ENCODE assay signal across 19 mouse cellular contexts in genomic region chr9:108996411-108996810, GRCm38 (mm10). TPM values are rescaled to one million over a fixed set of nuclear protein-coding genes. Genes with fewer than 3 reads are reported as not detected.
DNase-seq lines count a peak whose midpoint lies in the region; ATAC-seq lines count a peak whose summit lies in the region.
"Had no signal": no experiment of that assay in that cellular context is flagged by ENCODE, and none has a peak within 500 bp of the region (broad histone marks: within the 10 kb centered on the region; RNA-seq: fewer than 3 reads in every experiment).

No protein-coding gene starts in this region.

- H3K27me3 ChIP-seq in liver, embryonic 11.5 days (replicated peaks; ENCODE audit: control insufficient read depth, insufficient read depth, low read length), result no peaks in the 10 kb centered on the region
- no peaks in the 10 kb centered on the region for H3K27me3 ChIP-seq in intestine, embryonic 14.5 days (replicated peaks; ENCODE audit: control insufficient read depth, insufficient read depth, low read length)
- no peaks in the 10 kb centered on the region for H3K27me3 ChIP-seq in forebrain, embryonic 12.5 days
- H3K27me3 ChIP-seq: limb, embryonic 12.5 days; lung, embryonic 15.5 days; midbrain, embryonic 13.5 days had no signal

- no peak for ATAC-seq in liver, embryonic 11.5 days (replicated peaks; ENCODE audit: low FRiP score)
- no peak for ATAC-seq in intestine, embryonic 14.5 days (replicated peaks; ENCODE audit: low FRiP score, low TSS enrichment, low read depth)
- ATAC-seq in megakaryocyte progenitor cell, adult 5-6 weeks (replicated peaks; ENCODE audit: poor library complexity), result peak; percentile 7
- ATAC-seq in forebrain, embryonic 12.5 days (ENCODE audit: low FRiP score), result no peak
- ATAC-seq: midbrain, embryonic 13.5 days had no signal

- H3K4me3 ChIP-seq in liver, embryonic 11.5 days (ENCODE audit: low read depth, low read length), result no peak overlapping the region
- H3K4me3 ChIP-seq in intestine, embryonic 14.5 days (ENCODE audit: low read depth, low read length), result no peak overlapping the region
- H3K4me3 ChIP-seq in forebrain, embryonic 12.5 days (replicated peaks), result no peak overlapping the region
- H3K4me3 ChIP-seq: limb, embryonic 12.5 days; lung, embryonic 15.5 days; midbrain, embryonic 13.5 days; myocyte had no signal

- no peak overlapping the region for H3K9ac ChIP-seq in liver, embryonic 11.5 days (ENCODE audit: low read depth, low read length)
- H3K9ac ChIP-seq in intestine, embryonic 14.5 days (ENCODE audit: low read length), result no peak overlapping the region
- H3K9ac ChIP-seq in forebrain, embryonic 12.5 days, result no peak overlapping the region
- H3K9ac ChIP-seq: lung, embryonic 15.5 days had no signal

- H3K4me1 ChIP-seq in liver, embryonic 11.5 days (replicated peaks; ENCODE audit: control insufficient read depth, insufficient read depth, low read length), result peaks cover 30% of the 10 kb centered on the region
- H3K4me1 ChIP-seq in intestine, embryonic 14.5 days (replicated peaks; ENCODE audit: control insufficient read depth, insufficient read depth, low read length), result peaks cover 12% of the 10 kb centered on the region; the same call in 1 of the 2 replicates
- peaks cover 20% of the 10 kb centered on the region for H3K4me1 ChIP-seq in forebrain, embryonic 12.5 days

- 68% methylated on average over 9 of the region's 9 CpGs for WGBS in liver, embryonic 11.5 days
- WGBS in intestine, embryonic 14.5 days, result 61% methylated on average over 9 of the region's 9 CpGs
- 84% methylated on average over 9 of the region's 9 CpGs for WGBS in forebrain, embryonic 12.5 days

- H3K4me2 ChIP-seq in liver, embryonic 11.5 days, result peak overlapping the region; percentile 25; the same call in 1 of the 2 replicates
- H3K4me2 ChIP-seq in intestine, embryonic 14.5 days (ENCODE audit: low read length), result no peak overlapping the region
- H3K4me2 ChIP-seq in forebrain, embryonic 12.5 days, result no peak overlapping the region
- H3K4me2 ChIP-seq: limb, embryonic 12.5 days; lung, embryonic 15.5 days; midbrain, embryonic 13.5 days had no signal

- H3K9me3 ChIP-seq in liver, embryonic 11.5 days (ENCODE audit: control insufficient read depth, low read length), result no peaks in the 10 kb centered on the region
- no peaks in the 10 kb centered on the region for H3K9me3 ChIP-seq in intestine, embryonic 14.5 days (ENCODE audit: control insufficient read depth, low read length)
- H3K9me3 ChIP-seq in forebrain, embryonic 12.5 days, result no peaks in the 10 kb centered on the region
- H3K9me3 ChIP-seq: limb, embryonic 12.5 days; lung, embryonic 15.5 days; midbrain, embryonic 13.5 days had no signal

- no peak for DNase-seq in liver, embryonic 11.5 days (ENCODE audit: low spot score)
- DNase-seq in liver, result no peak
- peak; percentile 57 for DNase-seq in intestine, embryonic 14.5 days (ENCODE audit: low spot score)
- DNase-seq in kidney, postnatal 10 days, result peak; percentile 73
- DNase-seq in ovary, postnatal 36 days (ENCODE audit: low spot score), result no peak
- no peak for DNase-seq in right cerebral cortex, postnatal 10 days (ENCODE audit: low spot score in 2 of 2)
- DNase-seq: adrenal gland, adult 2 months; cerebellum, adult 2 months; layer of hippocampus, postnatal 36 days; thymus, adult 18-20 months had no signal

- no peaks in the 10 kb centered on the region for H3K36me3 ChIP-seq in liver, embryonic 11.5 days (ENCODE audit: control insufficient read depth, insufficient read depth, low read length)
- H3K36me3 ChIP-seq in intestine, embryonic 14.5 days (ENCODE audit: control insufficient read depth, insufficient read depth, low read length), result no peaks in the 10 kb centered on the region
- no peaks in the 10 kb centered on the region for H3K36me3 ChIP-seq in forebrain, embryonic 12.5 days (replicated peaks)
- H3K36me3 ChIP-seq: limb, embryonic 12.5 days; lung, embryonic 15.5 days; midbrain, embryonic 13.5 days had no signal

- H3K27ac ChIP-seq in liver, embryonic 11.5 days (ENCODE audit: low read depth, low read length), result no peak overlapping the region
- H3K27ac ChIP-seq in intestine, embryonic 14.5 days (ENCODE audit: low read depth), result no peak overlapping the region
- H3K27ac ChIP-seq in forebrain, embryonic 12.5 days, result no peak overlapping the region
- H3K27ac ChIP-seq: limb, embryonic 12.5 days; lung, embryonic 15.5 days; midbrain, embryonic 13.5 days had no signal

RNA-seq across cellular contexts. Expression of gene Pfkfb4, which starts 4.8 kb away (rescaled TPM):
- 7.4 and 9.1 TPM in 2 replicates for polyA plus RNA-seq in liver, embryonic 11.5 days (2014; fragmentation: Nextera tagmentation; extraction: Ambion mirVana)
- 10.2 and 11.3 TPM in 2 replicates for polyA plus RNA-seq in intestine, embryonic 14.5 days (2014; fragmentation: Nextera tagmentation; extraction: Ambion mirVana)
- 3.9 and 5.9 TPM in 2 replicates for total RNA-seq in megakaryocyte progenitor cell, adult 5-6 weeks (2015)
- 12.8 and 13.5 TPM in 2 replicates for total RNA-seq in megakaryocyte progenitor cell, adult 5-6 weeks (2017)
- polyA plus RNA-seq in forebrain, embryonic 12.5 days (2016; fragmentation: Nextera tagmentation; extraction: Ambion mirVana), result 16.5 and 18.4 TPM in 2 replicates

RNA-seq across cellular contexts. Expression of gene Ucn2, which starts 10.6 kb away (rescaled TPM):
- polyA plus RNA-seq in liver, embryonic 11.5 days (2014; fragmentation: Nextera tagmentation; extraction: Ambion mirVana), result not detected in 2 replicates
- polyA plus RNA-seq in intestine, embryonic 14.5 days (2014; fragmentation: Nextera tagmentation; extraction: Ambion mirVana), result 0.37 TPM in 1 of 2 replicates, not detected in the other
- not detected in 2 replicates for total RNA-seq in megakaryocyte progenitor cell, adult 5-6 weeks (2015)
- not detected in 2 replicates for total RNA-seq in megakaryocyte progenitor cell, adult 5-6 weeks (2017)
- polyA plus RNA-seq in forebrain, embryonic 12.5 days (2016; fragmentation: Nextera tagmentation; extraction: Ambion mirVana), result not detected in 2 replicates
- total RNA-seq: hematopoietic stem cell, adult 5-6 weeks had no signal
- polyA plus RNA-seq: forebrain, embryonic 11.5 days; heart, embryonic 14.5 days; limb, embryonic 12.5 days; lung, embryonic 15.5 days; midbrain, embryonic 13.5 days had no signal

RNA-seq across cellular contexts. Expression of gene Shisa5, which starts 42.0 kb away (rescaled TPM):
- 33.7 and 34.3 TPM in 2 replicates for polyA plus RNA-seq in liver, embryonic 11.5 days (2014; fragmentation: Nextera tagmentation; extraction: Ambion mirVana)
- polyA plus RNA-seq in intestine, embryonic 14.5 days (2014; fragmentation: Nextera tagmentation; extraction: Ambion mirVana), result 80.8 and 85.8 TPM in 2 replicates
- total RNA-seq in megakaryocyte progenitor cell, adult 5-6 weeks (2015), result 19.7 and 20.5 TPM in 2 replicates
- 74.8 and 94.4 TPM in 2 replicates for total RNA-seq in megakaryocyte progenitor cell, adult 5-6 weeks (2017)
- 35.6 and 37.3 TPM in 2 replicates for polyA plus RNA-seq in forebrain, embryonic 12.5 days (2016; fragmentation: Nextera tagmentation; extraction: Ambion mirVana)

RNA-seq across cellular contexts. Expression of gene Col7a1, which starts 43.0 kb away (rescaled TPM):
- 0.16 and 0.69 TPM in 2 replicates for polyA plus RNA-seq in liver, embryonic 11.5 days (2014; fragmentation: Nextera tagmentation; extraction: Ambion mirVana)
- 1.7 and 1.8 TPM in 2 replicates for polyA plus RNA-seq in intestine, embryonic 14.5 days (2014; fragmentation: Nextera tagmentation; extraction: Ambion mirVana)
- 0.02 and 0.12 TPM in 2 replicates for total RNA-seq in megakaryocyte progenitor cell, adult 5-6 weeks (2015)
- 0.12 and 1.3 TPM in 2 replicates for total RNA-seq in megakaryocyte progenitor cell, adult 5-6 weeks (2017)
- 2.2 and 3.2 TPM in 2 replicates for polyA plus RNA-seq in forebrain, embryonic 12.5 days (2016; fragmentation: Nextera tagmentation; extraction: Ambion mirVana)
- total RNA-seq: hematopoietic stem cell, adult 5-6 weeks had no signal

RNA-seq across cellular contexts. Expression of gene Uqcrc1, which starts 60.0 kb away (rescaled TPM):
- polyA plus RNA-seq in liver, embryonic 11.5 days (2014; fragmentation: Nextera tagmentation; extraction: Ambion mirVana), result 547 and 583 TPM in 2 replicates
- 522 and 561 TPM in 2 replicates for polyA plus RNA-seq in intestine, embryonic 14.5 days (2014; fragmentation: Nextera tagmentation; extraction: Ambion mirVana)
- total RNA-seq in megakaryocyte progenitor cell, adult 5-6 weeks (2015), result 144 and 157 TPM in 2 replicates
- 256 and 338 TPM in 2 replicates for total RNA-seq in megakaryocyte progenitor cell, adult 5-6 weeks (2017)
- polyA plus RNA-seq in forebrain, embryonic 12.5 days (2016; fragmentation: Nextera tagmentation; extraction: Ambion mirVana), result 353 and 359 TPM in 2 replicates

Comparison
In these comparisons a context has a peak if more than half of its experiments do, and no peak if none do; other contexts are left out.
1. DNase-seq: peak in intestine, embryonic 14.5 days (single experiment) and kidney, postnatal 10 days (single experiment); none in liver, embryonic 11.5 days (single experiment), liver (single experiment), ovary, postnatal 36 days (single experiment) and right cerebral cortex, postnatal 10 days (0 of 2).